Mouse (Mus musculus) forebrain, embryonic 10.5 days (tissue): ENCODE data around the gene Ndufs1. TPM values are rescaled to one million over a fixed set of nuclear protein-coding genes. Genes with fewer than 3 reads are reported as not detected.
"Not testable (repeated sequence)": the region's sequence is repeated elsewhere in the genome, so short reads cannot be mapped to it uniquely, and the experiment has no call there.

ENCODE experiments used
- DNase-seq: peaks from one replicate; pipeline ENCODE4 v3.0.0-alpha.2; 2017; ENCODE audit warnings: low spot score; ENCODE audit errors: extremely low spot score
- H3K27ac ChIP-seq: fragments of 300-500 bp; sonication (generic); 2 replicates; pipeline ENCODE4 v1.5.1; 2016; ENCODE audit warnings: mild to moderate bottlenecking
- H3K27me3 ChIP-seq: fragments of 300-500 bp; sonication (generic); 2 replicates; pipeline ENCODE4 v1.6.1; 2016; ENCODE audit warnings: mild to moderate bottlenecking; ENCODE audit not compliant: poor library complexity, severe bottlenecking
- H3K36me3 ChIP-seq: fragments of 300-500 bp; sonication (generic); replicated peaks from 2 replicates; pipeline ENCODE4 v1.6.1; 2016; ENCODE audit warnings: mild to moderate bottlenecking, moderate library complexity
- H3K4me1 ChIP-seq: fragments of 300-500 bp; sonication (generic); 2 replicates; pipeline ENCODE4 v1.6.1; 2016
- H3K4me3 ChIP-seq: fragments of 300-500 bp; sonication (generic); 2 replicates; pipeline ENCODE4 v1.5.1; 2016; ENCODE audit warnings: mild to moderate bottlenecking, moderate library complexity
- H3K9me3 ChIP-seq: fragments of 300-500 bp; sonication (generic); 2 replicates; pipeline ENCODE4 v1.6.1; 2016; ENCODE audit warnings: mild to moderate bottlenecking, moderate library complexity
- WGBS: fragments of 180-500 bp; shearing (Covaris S2); methylation state at CpG from one replicate; pipeline ENCODE4 v1.1.7; 2016; 5-methylcytosine and 5-hydroxymethylcytosine counted together
- polyA plus RNA-seq: library from polyadenylated mRNA; unstranded; fragments of >200 nt; fragmentation: Nextera tagmentation; extraction: Ambion mirVana; gene quantifications from 2 replicates; pipeline ENCODE4 v1.2.1, GENCODE M21; 2016

The Ndufs1 gene
- polyA plus RNA-seq, 1 experiment from 2014 or later, result 151 TPM

- no peak overlapping the region for H3K27ac ChIP-seq
- peaks cover 52% of the 10 kb centered on the region for H3K36me3 ChIP-seq
- no peaks in the 10 kb centered on the region for H3K27me3 ChIP-seq
- H3K9me3 ChIP-seq, result no peaks in the 10 kb centered on the region
- peak; percentile 91 for DNase-seq
- H3K4me1 ChIP-seq, result peaks cover 18% of the 10 kb centered on the region
- no peak overlapping the region for H3K4me3 ChIP-seq
- 12% methylated on average over 3 of the region's 3 CpGs for WGBS
These were observed 4.4 kb upstream of the Ndufs1 start for GRCm38 (mm10) chr1:63181019-63181418.

- H3K27me3 ChIP-seq, H3K27ac ChIP-seq, H3K9me3 ChIP-seq, H3K4me3 ChIP-seq, DNase-seq: not testable (repeated sequence)
- peaks cover 52% of the 10 kb centered on the region for H3K36me3 ChIP-seq
- 67% methylated on average over 4 of the region's 4 CpGs for WGBS
- H3K4me1 ChIP-seq, result peaks cover 21% of the 10 kb centered on the region
These were observed 3.9 kb upstream of the Ndufs1 start for GRCm38 (mm10) chr1:63180575-63180974.

DNA sequence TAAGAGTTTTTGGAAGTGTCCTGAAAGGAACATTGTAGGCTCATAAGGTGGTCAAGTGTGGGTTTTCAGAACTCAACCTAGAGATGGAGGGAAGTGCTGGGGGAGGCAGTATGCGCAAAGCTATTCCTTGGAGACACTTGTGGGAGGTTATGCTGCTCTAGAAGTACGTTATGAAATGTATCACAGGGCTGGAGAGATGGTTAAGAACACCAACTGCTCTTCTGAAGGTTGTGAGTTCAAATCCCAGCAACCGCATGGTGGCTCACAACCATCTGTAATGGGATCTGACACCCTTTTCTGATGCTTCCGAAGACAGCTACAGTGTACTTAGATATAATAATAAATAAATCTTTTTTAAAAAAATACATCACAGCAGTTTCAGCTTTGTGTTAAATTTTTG, 3.5 kb upstream of the Ndufs1 start:
- WGBS, result 92% methylated on average over 4 of the region's 4 CpGs
- no peak overlapping the region for H3K4me3 ChIP-seq

DNA sequence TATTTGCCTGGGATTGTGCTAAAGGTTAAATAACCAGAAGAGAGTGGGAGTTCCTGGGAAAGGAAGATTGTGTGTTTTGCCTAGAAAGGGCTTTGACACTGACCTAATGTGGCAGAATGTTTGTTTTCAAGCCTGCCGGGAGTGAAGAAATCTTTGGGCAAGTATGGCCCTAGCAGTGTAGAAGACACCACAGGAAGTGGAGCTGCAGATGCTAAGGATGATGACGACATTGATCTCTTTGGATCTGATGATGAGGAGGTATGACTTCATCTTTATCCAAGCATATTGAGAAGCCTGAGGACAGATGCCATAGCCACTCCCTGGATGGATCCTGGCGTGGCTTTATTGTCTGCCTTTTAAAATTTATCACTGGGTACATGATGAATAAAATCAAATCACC, 1.7 kb upstream of the Ndufs1 start:
- DNase-seq, result no peak
- peak overlapping the region; percentile 95 for H3K27ac ChIP-seq
- no peaks in the 10 kb centered on the region for H3K27me3 ChIP-seq
- H3K36me3 ChIP-seq, result peaks cover 52% of the 10 kb centered on the region
- H3K4me1 ChIP-seq, result peaks cover 32% of the 10 kb centered on the region
- WGBS, result 85% methylated on average over 3 of the region's 3 CpGs
- H3K4me3 ChIP-seq, result peak overlapping the region; percentile 95
- no peaks in the 10 kb centered on the region for H3K9me3 ChIP-seq

More for the DNA sequence above, 3.5 kb upstream of the Ndufs1 start:
- DNase-seq, result no peak
- Histone ChIP-seq H3K27me3 (no peaks in the 10 kb centered on the region), H3K27ac (no peak overlapping the region), H3K9me3 (no peaks in the 10 kb centered on the region), H3K4me1 (peaks cover 26% of the 10 kb centered on the region), H3K36me3 (peaks cover 52% of the 10 kb centered on the region)

- no peak for DNase-seq
- no peaks in the 10 kb centered on the region for H3K27me3 ChIP-seq
- H3K4me3 ChIP-seq, result peak overlapping the region; percentile 95
- H3K27ac ChIP-seq, result peak overlapping the region; percentile 95
- peaks cover 51% of the 10 kb centered on the region for H3K36me3 ChIP-seq
- whole genome bisulfite sequencing, result under 1% methylated on average over 14 of the region's 14 CpGs
- H3K4me1 ChIP-seq, result peaks cover 29% of the 10 kb centered on the region
- H3K9me3 ChIP-seq, result no peaks in the 10 kb centered on the region
These were observed 402 bp downstream of the Ndufs1 start for GRCm38 (mm10) chr1:63176259-63176603.

DNA sequence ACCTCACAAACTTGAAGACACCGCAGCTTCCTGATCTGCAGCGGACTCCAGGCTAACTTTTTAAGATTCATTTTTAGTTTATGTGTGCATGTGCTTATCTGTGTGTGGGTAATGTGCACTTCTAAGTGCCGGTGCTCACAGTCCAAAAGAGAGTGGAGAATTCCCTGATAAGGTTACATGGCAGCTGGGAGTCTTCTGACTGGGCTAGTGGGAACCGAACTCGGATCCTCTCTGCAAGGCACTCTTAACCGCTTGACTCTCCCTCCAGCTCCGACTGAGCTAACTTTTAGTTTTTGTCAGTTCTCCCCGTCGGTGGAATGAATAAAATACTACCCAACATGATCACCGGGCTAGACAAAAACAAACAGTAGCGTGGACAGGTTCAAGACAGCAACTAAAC, 780 bp downstream of the Ndufs1 start:
- no peak for DNase-seq
- peaks cover 53% of the 10 kb centered on the region for H3K36me3 ChIP-seq
- WGBS, result 10% methylated on average over 11 of the region's 11 CpGs

GRCm38 (mm10) chr1:63168638-63169037, 8.0 kb downstream of the Ndufs1 start:
- Histone ChIP-seq H3K9me3 (no peaks in the 10 kb centered on the region), H3K27ac (no peak overlapping the region), H3K36me3 (peaks cover 88% of the 10 kb centered on the region), H3K4me1 (no peaks in the 10 kb centered on the region), H3K27me3 (no peaks in the 10 kb centered on the region), H3K4me3 (no peak overlapping the region)
- no peak for DNase-seq
- WGBS, result 81% methylated on average over 2 of the region's 2 CpGs

More for the DNA sequence above, 780 bp downstream of the Ndufs1 start:
- Histone ChIP-seq H3K9me3 (no peaks in the 10 kb centered on the region), H3K4me3 (peak overlapping the region; percentile 95), H3K27ac (peak overlapping the region; percentile 95), H3K27me3 (no peaks in the 10 kb centered on the region), H3K4me1 (peaks cover 29% of the 10 kb centered on the region)

GRCm38 (mm10) chr1:63140231-63140630, 36.4 kb downstream of the Ndufs1 start:
- Histone ChIP-seq H3K4me3 (no peak overlapping the region), H3K36me3 (peaks cover 72% of the 10 kb centered on the region), H3K27me3 (no peaks in the 10 kb centered on the region), H3K4me1 (no peaks in the 10 kb centered on the region), H3K27ac (no peak overlapping the region), H3K9me3 (no peaks in the 10 kb centered on the region)
- no peak for DNase-seq
- WGBS, result 95% methylated on average over 13 of the region's 13 CpGs

DNA sequence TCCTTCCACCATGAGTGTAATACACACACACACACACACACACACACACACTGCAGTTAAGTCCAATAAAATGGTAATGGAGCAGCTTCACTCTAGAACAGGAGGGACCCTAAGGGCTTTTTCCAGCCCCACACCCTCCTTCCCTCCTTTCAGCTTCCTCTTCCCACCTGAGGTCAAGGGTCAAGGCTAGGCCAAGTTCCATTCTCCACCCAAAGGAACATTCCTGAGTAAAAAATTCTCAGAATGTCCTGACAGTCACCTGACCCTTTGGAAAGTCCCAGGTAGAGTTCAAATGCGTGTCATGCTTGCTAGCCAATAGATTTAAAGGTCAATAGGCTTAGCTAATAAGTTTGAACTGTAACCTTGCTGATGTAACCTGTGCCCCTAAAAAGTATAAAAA, 38.0 kb downstream of the Ndufs1 start:
- peaks cover 55% of the 10 kb centered on the region for H3K36me3 ChIP-seq
- 94% methylated on average over 1 of the region's 1 CpGs for WGBS
- not testable (repeated sequence) for DNase-seq

DNA sequence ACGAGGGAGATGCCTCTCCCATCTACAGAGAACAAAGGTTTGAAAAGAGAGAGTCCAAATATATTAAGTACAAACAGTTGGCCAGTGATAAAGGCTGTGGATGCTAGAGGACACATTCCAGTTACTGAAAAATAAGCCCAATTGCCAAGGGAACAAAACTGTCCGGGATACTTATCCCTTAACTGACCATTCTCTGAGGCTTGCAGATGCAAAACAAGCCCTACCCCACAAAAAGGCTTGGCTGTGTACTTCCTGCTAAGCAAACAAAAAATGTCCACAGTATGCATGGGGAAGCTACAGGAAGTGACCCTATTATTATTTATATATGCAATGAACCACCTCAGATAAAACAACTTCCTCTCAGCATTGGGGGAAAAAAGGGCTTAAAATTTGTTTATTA, 38.7 kb downstream of the Ndufs1 start:
- Histone ChIP-seq H3K27me3 (no peaks in the 10 kb centered on the region), H3K36me3 (peaks cover 49% of the 10 kb centered on the region), H3K4me1 (no peaks in the 10 kb centered on the region), H3K27ac (no peak overlapping the region), H3K9me3 (no peaks in the 10 kb centered on the region), H3K4me3 (no peak overlapping the region)
- DNase-seq, result no peak
- WGBS, result 89% methylated on average over 2 of the region's 2 CpGs

More for the DNA sequence above, 38.0 kb downstream of the Ndufs1 start:
- not testable (repeated sequence) for H3K4me1 ChIP-seq, H3K27me3 ChIP-seq, H3K9me3 ChIP-seq, H3K4me3 ChIP-seq, H3K27ac ChIP-seq

- no peak overlapping the region for H3K4me3 ChIP-seq
- DNase-seq, result no peak
- H3K4me1 ChIP-seq, result peaks cover 8% of the 10 kb centered on the region
- peaks cover 21% of the 10 kb centered on the region for H3K36me3 ChIP-seq
- H3K9me3 ChIP-seq, result no peaks in the 10 kb centered on the region
- no peaks in the 10 kb centered on the region for H3K27me3 ChIP-seq
- WGBS, result 85% methylated on average over 3 of the region's 3 CpGs
- H3K27ac ChIP-seq, result no peak overlapping the region
These were observed 42.1 kb downstream of the Ndufs1 start for GRCm38 (mm10) chr1:63134530-63134929.

DNA sequence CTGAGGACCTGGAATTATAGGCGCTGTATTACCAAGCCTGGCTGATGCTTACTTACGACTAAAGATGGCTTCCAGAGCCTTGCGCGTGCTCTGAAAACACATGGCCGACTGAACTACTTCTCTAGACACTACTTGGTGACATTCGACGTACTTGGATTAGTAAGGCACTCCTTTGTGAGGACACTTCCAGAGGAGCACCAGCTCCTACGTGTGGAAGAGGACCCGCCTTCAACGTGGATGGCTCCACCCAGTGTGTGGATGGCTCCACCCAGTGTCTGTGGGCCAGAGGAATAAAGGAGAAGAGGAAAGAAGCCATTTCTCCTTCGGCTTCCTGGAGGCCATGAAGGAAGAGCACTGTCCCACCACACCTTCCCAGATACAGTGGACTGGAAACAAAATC, 44.9 kb downstream of the Ndufs1 start:
- H3K4me3 ChIP-seq, result no peak overlapping the region
- no peaks in the 10 kb centered on the region for H3K27me3 ChIP-seq
- DNase-seq, result no peak
- 91% methylated on average over 11 of the region's 11 CpGs for WGBS
- no peak overlapping the region for H3K27ac ChIP-seq
- peaks cover 3% of the 10 kb centered on the region; the same call in 1 of the 2 replicates for H3K9me3 ChIP-seq
- H3K36me3 ChIP-seq, result peaks cover 12% of the 10 kb centered on the region
- H3K4me1 ChIP-seq, result peaks cover 15% of the 10 kb centered on the region

GRCm38 (mm10) chr1:63130883-63131282, 45.8 kb downstream of the Ndufs1 start:
- Histone ChIP-seq H3K4me1 (peaks cover 15% of the 10 kb centered on the region), H3K27ac (no peak overlapping the region), H3K27me3 (no peaks in the 10 kb centered on the region), H3K9me3 (peaks cover 3% of the 10 kb centered on the region; the same call in 1 of the 2 replicates), H3K36me3 (peaks cover 17% of the 10 kb centered on the region), H3K4me3 (no peak overlapping the region)
- DNase-seq, result no peak
- 88% methylated on average over 2 of the region's 2 CpGs for WGBS
